Mouse (Mus musculus): ENCODE results near the gene Gm17728. TPM values are rescaled to one million over a fixed set of nuclear protein-coding genes. Genes with fewer than 3 reads are reported as not detected.

Gene Gm17728
- polyA plus RNA-seq (2017; shearing (Covaris generic)) = not detected

GRCm38 (mm10) chr17:9421760-9422159 lies at the start of gene Gm17728:
Gm17728 (plus strand) TSS chr17:9422060.

Other genes starting within 250 kb of the Gm17728 start
- gene Pabpc6, start 247.7 kb downstream of the Gm17728 start, polyA plus RNA-seq (2017; shearing (Covaris generic)) = not detected

Measured in CD4-positive, CD25-positive, alpha-beta regulatory T cell (primary cell).